Mouse (Mus musculus) frontal cortex, postnatal 36 days (tissue): ENCODE measurements around the gene Gjc3.

Experiments
- DNase-seq, 2 experiments: peaks; one replicate each; pipeline ENCODE4 v3.0.0; 2022; ENCODE audit warnings: low spot score in 2 of 2

Gene Gjc3

GRCm38 (mm10) chr5:137914508-137914907 lies 48.4 kb downstream of the Gjc3 start:
- DNase-seq, result no peak

- no peak for DNase-seq
These were observed 53.2 kb downstream of the Gjc3 start for GRCm38 (mm10) chr5:137909564-137910262.
